In genomic region chr17:46254106-46254505, GRCm38 (mm10) we compare ENCODE assay signal across 8 mouse cellular contexts. TPM values are rescaled to one million over a fixed set of nuclear protein-coding genes. Genes with fewer than 3 reads are reported as not detected.
DNase-seq lines count a peak whose midpoint lies in the region; ATAC-seq and TF ChIP-seq lines count a peak whose summit lies in the region.

No protein-coding gene starts in this region.

- under 1% methylated on average over 53 of the region's 54 CpGs for WGBS in kidney, adult 2 months
- WGBS in forebrain, embryonic 14.5 days = 0% methylated on average over 35 of the region's 54 CpGs
- 2% methylated on average over 43 of the region's 54 CpGs for WGBS in liver, embryonic 12.5 days (ENCODE audit: insufficient replicate concordance)
- WGBS in stomach, embryonic 14.5 days = under 1% methylated on average over 52 of the region's 54 CpGs

- in situ Hi-C loops in Patski (cut with MboI; ENCODE audit: low pct_unique_long_range_greater_than_20kb) = no loop called here

- H3K4me2 ChIP-seq in forebrain, embryonic 14.5 days (ENCODE audit: low read length) = peak overlapping the region; percentile 98
- H3K4me2 ChIP-seq in liver, embryonic 12.5 days = peak overlapping the region; percentile 99
- H3K4me2 ChIP-seq in stomach, embryonic 14.5 days (replicated peaks; ENCODE audit: low read depth, low read length) = peak overlapping the region; percentile 99

- H3K4me3 ChIP-seq in kidney, adult 2 months (ENCODE audit: insufficient read depth, low read depth, low read length) = peak overlapping the region; percentile 15
- peak overlapping the region; percentile 77 for H3K4me3 ChIP-seq in forebrain, embryonic 14.5 days (ENCODE audit: low read depth, low read length)
- peak overlapping the region; percentile 68 for H3K4me3 ChIP-seq in liver, embryonic 12.5 days
- peak overlapping the region; percentile 68 for H3K4me3 ChIP-seq in stomach, embryonic 14.5 days (ENCODE audit: low read depth, low read length)

- peak overlapping the region; percentile 73 for H3K9ac ChIP-seq in forebrain, embryonic 14.5 days (ENCODE audit: low read length)
- H3K9ac ChIP-seq in liver, embryonic 12.5 days = peak overlapping the region; percentile 60
- peak overlapping the region; percentile 41 for H3K9ac ChIP-seq in stomach, embryonic 14.5 days (replicated peaks; ENCODE audit: low read depth, low read length)

- no peaks in the 10 kb centered on the region for H3K27me3 ChIP-seq in kidney, adult 2 months (replicated peaks; ENCODE audit: control insufficient read depth, insufficient read depth, low read length)
- no peaks in the 10 kb centered on the region for H3K27me3 ChIP-seq in Patski
- 0 out of 2 replicates have a peak, but pooled peaks cover 7% of the 10 kb centered on the region for H3K27me3 ChIP-seq in forebrain, embryonic 14.5 days (replicated peaks; ENCODE audit: control insufficient read depth, insufficient read depth, low read length)
- H3K27me3 ChIP-seq in liver, embryonic 12.5 days (replicated peaks) = peaks cover 38% of the 10 kb centered on the region
- H3K27me3 ChIP-seq in stomach, embryonic 14.5 days (ENCODE audit: control insufficient read depth, insufficient read depth, low read length) = peaks cover 6% of the 10 kb centered on the region

- no peak overlapping the region for H3K27ac ChIP-seq in kidney, adult 2 months (ENCODE audit: insufficient read depth, low read depth, low read length)
- peak overlapping the region; percentile 59 for H3K27ac ChIP-seq in forebrain, embryonic 14.5 days (ENCODE audit: low read depth, low read length)
- H3K27ac ChIP-seq in liver, embryonic 12.5 days = no peak overlapping the region
- no peak overlapping the region for H3K27ac ChIP-seq in stomach, embryonic 14.5 days (ENCODE audit: low read length)

- H3K4me1 ChIP-seq in kidney, adult 2 months (ENCODE audit: control insufficient read depth, insufficient read depth, low read length) = peaks cover 3% of the 10 kb centered on the region; the same call in 1 of the 2 replicates
- H3K4me1 ChIP-seq in forebrain, embryonic 14.5 days (ENCODE audit: control insufficient read depth, insufficient read depth, low read length) = peaks cover 12% of the 10 kb centered on the region
- peaks cover 30% of the 10 kb centered on the region for H3K4me1 ChIP-seq in liver, embryonic 12.5 days
- H3K4me1 ChIP-seq in stomach, embryonic 14.5 days (ENCODE audit: control insufficient read depth, insufficient read depth, low read length) = peaks cover 4% of the 10 kb centered on the region

- H3K9me3 ChIP-seq in forebrain, embryonic 14.5 days (replicated peaks; ENCODE audit: control insufficient read depth, low read length) = no peaks in the 10 kb centered on the region
- no peaks in the 10 kb centered on the region for H3K9me3 ChIP-seq in liver, embryonic 12.5 days (replicated peaks)
- no peaks in the 10 kb centered on the region for H3K9me3 ChIP-seq in stomach, embryonic 14.5 days (ENCODE audit: control insufficient read depth, low read depth, low read length)

- POLR2A ChIA-PET in Patski (lab: Charles Lee) = interaction anchor here (0.6 kb wide), 1 partner anchor 142 kb away, joined by 3 read pairs; no protein-coding TSS in a partner anchor

- ATAC-seq in Patski = peak; percentile 20
- ATAC-seq in forebrain, embryonic 14.5 days = peak; percentile 56
- 0 out of 2 replicates have a peak, but pooled peaks have one; percentile 4 for ATAC-seq in liver, embryonic 12.5 days
- ATAC-seq in stomach, embryonic 14.5 days (ENCODE audit: insufficient number of reproducible peaks, insufficient read depth, low FRiP score, low read depth) = no peak

- no peak for TF ChIP-seq CTCF in kidney, adult 2 months (conservative IDR thresholded peaks at IDR 0.05; ENCODE audit: insufficient read depth, insufficient read length, low read depth, low read length)
- TF ChIP-seq CTCF in Patski (IDR thresholded peaks at IDR 0.05) = no peak

- no peaks in the 10 kb centered on the region for H3K36me3 ChIP-seq in kidney, adult 2 months (ENCODE audit: control insufficient read depth, insufficient read depth, low read length)
- peaks cover 53% of the 10 kb centered on the region for H3K36me3 ChIP-seq in forebrain, embryonic 14.5 days (ENCODE audit: control insufficient read depth, insufficient read depth, low read length)
- peaks cover 53% of the 10 kb centered on the region for H3K36me3 ChIP-seq in liver, embryonic 12.5 days
- peaks cover 40% of the 10 kb centered on the region for H3K36me3 ChIP-seq in stomach, embryonic 14.5 days (ENCODE audit: control insufficient read depth, insufficient read depth, low read length)

- no peak for TF ChIP-seq POLR2A in kidney, adult 2 months (IDR thresholded peaks at IDR 0.05; ENCODE audit: low read depth, low read length)

- no peak for DNase-seq in kidney, adult 2 months
- no peak for DNase-seq in kidney, adult 9 months
- DNase-seq in B cell, adult 2 months = peak; percentile 29 to 41
- DNase-seq in Patski (ENCODE audit: low read depth, low spot score) = no peak
- no peak for DNase-seq in forebrain, embryonic 14.5 days (ENCODE audit: low spot score)
- no peak for DNase-seq in lung, adult 18-20 months

- CTCF ChIA-PET in Patski (lab: Charles Lee) = no interaction called here

RNA-seq across cellular contexts. Expression of gene Lrrc73, which starts 0.8 kb away (rescaled TPM):
- 1.1 and 1.4 TPM in 2 replicates for polyA plus RNA-seq in kidney, adult 2 months (2012; rRNA removed)
- polyA plus RNA-seq in Patski (2021) = 9.4 TPM
- polyA plus RNA-seq in forebrain, embryonic 14.5 days (2014; fragmentation: Nextera tagmentation; extraction: Ambion mirVana) = 9.8 and 10.6 TPM in 2 replicates
- 0.12 and 0.14 TPM in 2 replicates for polyA plus RNA-seq in liver, embryonic 12.5 days (2016; fragmentation: Nextera tagmentation; extraction: Ambion mirVana)
- 0.55 and 0.85 TPM in 2 replicates for polyA plus RNA-seq in stomach, embryonic 14.5 days (2014; fragmentation: Nextera tagmentation; extraction: Ambion mirVana)

RNA-seq across cellular contexts. Expression of gene Yipf3, which starts 6.2 kb away (rescaled TPM):
- polyA plus RNA-seq in kidney, adult 2 months (2012; rRNA removed) = 246 and 292 TPM in 2 replicates
- polyA plus RNA-seq in Patski (2021) = 88.7 TPM
- polyA plus RNA-seq in forebrain, embryonic 14.5 days (2014; fragmentation: Nextera tagmentation; extraction: Ambion mirVana) = 97.5 and 102 TPM in 2 replicates
- 43.4 and 45.8 TPM in 2 replicates for polyA plus RNA-seq in liver, embryonic 12.5 days (2016; fragmentation: Nextera tagmentation; extraction: Ambion mirVana)
- 104 and 106 TPM in 2 replicates for polyA plus RNA-seq in stomach, embryonic 14.5 days (2014; fragmentation: Nextera tagmentation; extraction: Ambion mirVana)

RNA-seq across cellular contexts. Expression of gene Polr1c, which starts 6.3 kb away (rescaled TPM):
- polyA plus RNA-seq in kidney, adult 2 months (2012; rRNA removed) = 63.0 and 70.7 TPM in 2 replicates
- 93.1 TPM for polyA plus RNA-seq in Patski (2021)
- 90.2 and 106 TPM in 2 replicates for polyA plus RNA-seq in forebrain, embryonic 14.5 days (2014; fragmentation: Nextera tagmentation; extraction: Ambion mirVana)
- 53.9 and 56.3 TPM in 2 replicates for polyA plus RNA-seq in liver, embryonic 12.5 days (2016; fragmentation: Nextera tagmentation; extraction: Ambion mirVana)
- polyA plus RNA-seq in stomach, embryonic 14.5 days (2014; fragmentation: Nextera tagmentation; extraction: Ambion mirVana) = 86.8 and 87.9 TPM in 2 replicates

RNA-seq across cellular contexts. Expression of gene Tjap1, which starts 28.7 kb away (rescaled TPM):
- polyA plus RNA-seq in kidney, adult 2 months (2012; rRNA removed) = 23.1 and 29.7 TPM in 2 replicates
- 55.3 TPM for polyA plus RNA-seq in Patski (2021)
- polyA plus RNA-seq in forebrain, embryonic 14.5 days (2014; fragmentation: Nextera tagmentation; extraction: Ambion mirVana) = 22.8 and 23.9 TPM in 2 replicates
- 17.4 and 18.9 TPM in 2 replicates for polyA plus RNA-seq in liver, embryonic 12.5 days (2016; fragmentation: Nextera tagmentation; extraction: Ambion mirVana)
- polyA plus RNA-seq in stomach, embryonic 14.5 days (2014; fragmentation: Nextera tagmentation; extraction: Ambion mirVana) = 46.4 and 48.8 TPM in 2 replicates

RNA-seq across cellular contexts. Expression of gene Dlk2, which starts 43.1 kb away (rescaled TPM):
- polyA plus RNA-seq in kidney, adult 2 months (2012; rRNA removed) = 0.61 and 1.1 TPM in 2 replicates
- polyA plus RNA-seq in Patski (2021) = 1.4 TPM
- polyA plus RNA-seq in forebrain, embryonic 14.5 days (2014; fragmentation: Nextera tagmentation; extraction: Ambion mirVana) = 5.2 and 6.4 TPM in 2 replicates
- not detected in 2 replicates for polyA plus RNA-seq in liver, embryonic 12.5 days (2016; fragmentation: Nextera tagmentation; extraction: Ambion mirVana)
- polyA plus RNA-seq in stomach, embryonic 14.5 days (2014; fragmentation: Nextera tagmentation; extraction: Ambion mirVana) = 2.8 and 3.9 TPM in 2 replicates

Comparison
In these comparisons a context has a peak if more than half of its experiments do, and no peak if none do; other contexts are left out.
1. DNase-seq: peak in B cell, adult 2 months (2 of 2); none in kidney, adult 2 months (single experiment), kidney, adult 9 months (single experiment), Patski (single experiment), forebrain, embryonic 14.5 days (single experiment) and lung, adult 18-20 months (0 of 2).
2. H3K4me3 ChIP-seq: peak in every context shown above with its lines; median percentile 77 in forebrain, embryonic 14.5 days; 68 in liver, embryonic 12.5 days; 68 in stomach, embryonic 14.5 days; 15 in kidney, adult 2 months.
3. Peak in every context shown above with its lines, with median percentiles within 50 percentile points of each other: H3K4me2 ChIP-seq and H3K9ac ChIP-seq.